ENCODE assay signal across 35 mouse cellular contexts in the genomic region with DNA sequence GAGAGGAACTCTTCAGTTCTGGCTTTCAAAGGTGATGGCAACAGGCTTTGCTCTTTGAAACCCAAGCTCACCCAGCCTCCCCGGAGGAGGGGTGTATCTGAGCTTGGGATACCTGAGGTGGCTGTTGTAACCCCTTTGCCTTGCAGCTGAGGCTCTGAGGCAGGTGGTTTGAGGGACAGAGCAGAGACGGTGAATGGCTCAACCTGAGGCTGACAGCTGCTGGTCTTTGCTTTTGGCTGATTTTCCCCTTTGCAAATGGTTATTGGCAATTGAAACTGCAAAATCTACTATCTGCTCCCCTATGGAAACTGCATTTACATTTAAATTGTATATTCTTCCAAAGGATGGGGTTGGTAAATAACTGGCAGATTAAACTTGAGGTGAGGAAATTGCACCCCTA. TPM values are rescaled to one million over a fixed set of nuclear protein-coding genes. Genes with fewer than 3 reads are reported as not detected.
DNase-seq lines count a peak whose midpoint lies in the region; ATAC-seq lines count a peak whose summit lies in the region.
"Had no signal": no experiment of that assay in that cellular context is flagged by ENCODE, and none has a peak within 500 bp of the region (broad histone marks: within the 10 kb centered on the region; RNA-seq: fewer than 3 reads in every experiment).

No protein-coding gene starts in this region.

- WGBS in forebrain, embryonic 15.5 days: 29% methylated on average over 2 of the region's 2 CpGs
- 23% methylated on average over 2 of the region's 2 CpGs for WGBS in forebrain, embryonic 14.5 days
- 25% methylated on average over 2 of the region's 2 CpGs for WGBS in neural tube, embryonic 13.5 days
- WGBS in midbrain, embryonic 13.5 days: 25% methylated on average over 2 of the region's 2 CpGs

- no peak overlapping the region for H3K9ac ChIP-seq in forebrain, embryonic 15.5 days (replicated peaks)
- no peak overlapping the region for H3K9ac ChIP-seq in forebrain, embryonic 14.5 days (ENCODE audit: low read length)
- H3K9ac ChIP-seq in neural tube, embryonic 13.5 days: no peak overlapping the region
- no peak overlapping the region for H3K9ac ChIP-seq in midbrain, embryonic 13.5 days (replicated peaks)
- H3K9ac ChIP-seq: embryonic facial prominence, embryonic 15.5 days; limb, embryonic 12.5 days; liver, embryonic 15.5 days; lung, embryonic 14.5 days had no signal

- no peaks in the 10 kb centered on the region for H3K9me3 ChIP-seq in forebrain, embryonic 15.5 days
- H3K9me3 ChIP-seq in forebrain, embryonic 14.5 days (replicated peaks; ENCODE audit: control insufficient read depth, low read length): no peaks in the 10 kb centered on the region
- H3K9me3 ChIP-seq in neural tube, embryonic 13.5 days: no peaks in the 10 kb centered on the region
- no peaks in the 10 kb centered on the region for H3K9me3 ChIP-seq in midbrain, embryonic 13.5 days
- H3K9me3 ChIP-seq: embryonic facial prominence, embryonic 10.5 days; embryonic facial prominence, embryonic 15.5 days; limb, embryonic 12.5 days; liver, embryonic 15.5 days had no signal

- no peak for DNase-seq in forebrain, embryonic 14.5 days (ENCODE audit: low spot score)
- no peak for DNase-seq in neural tube, embryonic 10.5 days (ENCODE audit: extremely low spot score, low spot score)
- DNase-seq in kidney, postnatal 36 days: no peak
- no peak for DNase-seq in urinary bladder, adult 18-20 months (ENCODE audit: low spot score in 2 of 2)
- DNase-seq in embryo, embryonic 9.5 days (ENCODE audit: extremely low spot score): no peak
- DNase-seq: adrenal gland, postnatal 14 days; cerebellum, adult 11-12 months; cerebellum, postnatal 10 days; gastrocnemius, adult 2 months; gastrocnemius, postnatal 36 days; heart, adult 18-20 months; heart, postnatal 36 days; kidney, adult 11 months; kidney, postnatal 14 days; lung, embryonic 14.5 days; lung, postnatal 14 days had no signal

- H3K4me3 ChIP-seq in forebrain, embryonic 15.5 days: no peak overlapping the region
- H3K4me3 ChIP-seq in forebrain, embryonic 14.5 days (ENCODE audit: low read depth, low read length): no peak overlapping the region
- H3K4me3 ChIP-seq in neural tube, embryonic 13.5 days: no peak overlapping the region
- H3K4me3 ChIP-seq in midbrain, embryonic 13.5 days (replicated peaks): no peak overlapping the region
- H3K4me3 ChIP-seq: embryonic facial prominence, embryonic 10.5 days; embryonic facial prominence, embryonic 15.5 days; gastrocnemius, adult 2 months; layer of hippocampus, adult 2 months; left cerebral cortex, adult 2 months; limb, embryonic 12.5 days; liver, embryonic 15.5 days; myocyte had no signal

- no peaks in the 10 kb centered on the region for H3K27me3 ChIP-seq in forebrain, embryonic 15.5 days
- no peaks in the 10 kb centered on the region for H3K27me3 ChIP-seq in forebrain, embryonic 14.5 days (replicated peaks; ENCODE audit: control insufficient read depth, insufficient read depth, low read length)
- H3K27me3 ChIP-seq in neural tube, embryonic 13.5 days: no peaks in the 10 kb centered on the region
- H3K27me3 ChIP-seq in midbrain, embryonic 13.5 days: no peaks in the 10 kb centered on the region
- H3K27me3 ChIP-seq: embryonic facial prominence, embryonic 15.5 days had no signal

- no peak for ATAC-seq in forebrain, embryonic 15.5 days (replicated peaks)
- ATAC-seq in forebrain, embryonic 14.5 days: no peak
- peak; percentile 55; the same call in 1 of the 2 replicates for ATAC-seq in neural tube, embryonic 13.5 days (ENCODE audit: low read depth)
- ATAC-seq in midbrain, embryonic 13.5 days: peak; percentile 61
- ATAC-seq: inflammation-experienced regulatory T-cells, adult 6 months had no signal

- no peaks in the 10 kb centered on the region for H3K36me3 ChIP-seq in forebrain, embryonic 15.5 days
- H3K36me3 ChIP-seq in forebrain, embryonic 14.5 days (ENCODE audit: control insufficient read depth, insufficient read depth, low read length): no peaks in the 10 kb centered on the region
- H3K36me3 ChIP-seq in neural tube, embryonic 13.5 days: no peaks in the 10 kb centered on the region
- H3K36me3 ChIP-seq in midbrain, embryonic 13.5 days: no peaks in the 10 kb centered on the region
- H3K36me3 ChIP-seq: embryonic facial prominence, embryonic 10.5 days; embryonic facial prominence, embryonic 15.5 days; limb, embryonic 12.5 days; liver, embryonic 15.5 days had no signal

- H3K4me1 ChIP-seq in forebrain, embryonic 15.5 days: peaks cover 24% of the 10 kb centered on the region
- H3K4me1 ChIP-seq in forebrain, embryonic 14.5 days (ENCODE audit: control insufficient read depth, insufficient read depth, low read length): peaks cover 23% of the 10 kb centered on the region
- peaks cover 18% of the 10 kb centered on the region for H3K4me1 ChIP-seq in neural tube, embryonic 13.5 days (replicated peaks)
- peaks cover 35% of the 10 kb centered on the region for H3K4me1 ChIP-seq in midbrain, embryonic 13.5 days (replicated peaks)
- H3K4me1 ChIP-seq: embryonic facial prominence, embryonic 15.5 days; limb, embryonic 12.5 days; liver, embryonic 15.5 days had no signal

- H3K27ac ChIP-seq in forebrain, embryonic 15.5 days (replicated peaks): peak overlapping the region; percentile 64
- H3K27ac ChIP-seq in forebrain, embryonic 14.5 days (ENCODE audit: low read depth, low read length): no peak overlapping the region
- 0 out of 2 replicates have a peak overlapping the region, but pooled peaks have one; percentile 64 for H3K27ac ChIP-seq in neural tube, embryonic 13.5 days (replicated peaks)
- H3K27ac ChIP-seq in midbrain, embryonic 13.5 days: peak overlapping the region; percentile 79
- H3K27ac ChIP-seq: embryonic facial prominence, embryonic 10.5 days; embryonic facial prominence, embryonic 15.5 days; gastrocnemius, adult 2 months; left cerebral cortex, adult 2 months; limb, embryonic 12.5 days; liver, embryonic 15.5 days had no signal

- H3K4me2 ChIP-seq in forebrain, embryonic 15.5 days (replicated peaks): no peak overlapping the region
- no peak overlapping the region for H3K4me2 ChIP-seq in forebrain, embryonic 14.5 days (ENCODE audit: low read length)
- no peak overlapping the region for H3K4me2 ChIP-seq in neural tube, embryonic 13.5 days
- no peak overlapping the region for H3K4me2 ChIP-seq in midbrain, embryonic 13.5 days (replicated peaks)
- H3K4me2 ChIP-seq: embryonic facial prominence, embryonic 15.5 days; heart, embryonic 11.5 days; limb, embryonic 12.5 days; liver, embryonic 15.5 days; lung, embryonic 14.5 days had no signal

RNA-seq across cellular contexts. Expression of a gene that starts 7.9 kb away (rescaled TPM):
- polyA plus RNA-seq in forebrain, embryonic 15.5 days (2015; fragmentation: Nextera tagmentation; extraction: Ambion mirVana): 0.56 and 0.60 TPM in 2 replicates
- polyA plus RNA-seq in forebrain, embryonic 14.5 days (2014; fragmentation: Nextera tagmentation; extraction: Ambion mirVana): not detected in 2 replicates
- polyA plus RNA-seq in neural tube, embryonic 13.5 days (2015; fragmentation: Nextera tagmentation; extraction: Ambion mirVana): not detected in 2 replicates
- polyA plus RNA-seq in midbrain, embryonic 13.5 days (2015; fragmentation: Nextera tagmentation; extraction: Ambion mirVana): 0.58 and 1.1 TPM in 2 replicates
- polyA plus RNA-seq: cortical plate, adult 2 months; embryonic facial prominence, embryonic 10.5 days; embryonic facial prominence, embryonic 15.5 days; heart, embryonic 11.5 days; heart, embryonic 16.5 days; inflammation-experienced regulatory T-cells, adult 6 months; kidney, embryonic 14.5 days; limb, embryonic 12.5 days; liver, adult 2 months; liver, embryonic 15.5 days; lung, embryonic 14.5 days; myocyte; stomach, embryonic 14.5 days; thymus, postnatal 0 days; urinary bladder, adult 2 months had no signal

RNA-seq across cellular contexts. Expression of a gene that starts 30.4 kb away (rescaled TPM):
- 2.5 and 2.8 TPM in 2 replicates for polyA plus RNA-seq in forebrain, embryonic 15.5 days (2015; fragmentation: Nextera tagmentation; extraction: Ambion mirVana)
- 2.2 and 2.9 TPM in 2 replicates for polyA plus RNA-seq in forebrain, embryonic 14.5 days (2014; fragmentation: Nextera tagmentation; extraction: Ambion mirVana)
- polyA plus RNA-seq in neural tube, embryonic 13.5 days (2015; fragmentation: Nextera tagmentation; extraction: Ambion mirVana): 2.7 and 3.5 TPM in 2 replicates
- 5.6 and 6.1 TPM in 2 replicates for polyA plus RNA-seq in midbrain, embryonic 13.5 days (2015; fragmentation: Nextera tagmentation; extraction: Ambion mirVana)
- polyA plus RNA-seq: heart, embryonic 16.5 days; inflammation-experienced regulatory T-cells, adult 6 months; liver, adult 2 months; liver, embryonic 15.5 days; thymus, postnatal 0 days had no signal

RNA-seq across cellular contexts. Expression of a gene that starts 30.4 kb away (rescaled TPM):
- polyA plus RNA-seq in forebrain, embryonic 15.5 days (2015; fragmentation: Nextera tagmentation; extraction: Ambion mirVana): 13.9 and 16.2 TPM in 2 replicates
- 15.5 and 18.7 TPM in 2 replicates for polyA plus RNA-seq in forebrain, embryonic 14.5 days (2014; fragmentation: Nextera tagmentation; extraction: Ambion mirVana)
- 19.1 and 22.6 TPM in 2 replicates for polyA plus RNA-seq in neural tube, embryonic 13.5 days (2015; fragmentation: Nextera tagmentation; extraction: Ambion mirVana)
- 19.5 and 22.5 TPM in 2 replicates for polyA plus RNA-seq in midbrain, embryonic 13.5 days (2015; fragmentation: Nextera tagmentation; extraction: Ambion mirVana)
- polyA plus RNA-seq: heart, embryonic 11.5 days; heart, embryonic 16.5 days; inflammation-experienced regulatory T-cells, adult 6 months; liver, adult 2 months; liver, embryonic 15.5 days had no signal

Comparison
In these comparisons a context has a peak if more than half of its experiments do, and no peak if none do; other contexts are left out.
1. ATAC-seq: peak in neural tube, embryonic 13.5 days (single experiment) and midbrain, embryonic 13.5 days (single experiment); none in forebrain, embryonic 15.5 days (single experiment) and forebrain, embryonic 14.5 days (single experiment).